In the genomic region with DNA sequence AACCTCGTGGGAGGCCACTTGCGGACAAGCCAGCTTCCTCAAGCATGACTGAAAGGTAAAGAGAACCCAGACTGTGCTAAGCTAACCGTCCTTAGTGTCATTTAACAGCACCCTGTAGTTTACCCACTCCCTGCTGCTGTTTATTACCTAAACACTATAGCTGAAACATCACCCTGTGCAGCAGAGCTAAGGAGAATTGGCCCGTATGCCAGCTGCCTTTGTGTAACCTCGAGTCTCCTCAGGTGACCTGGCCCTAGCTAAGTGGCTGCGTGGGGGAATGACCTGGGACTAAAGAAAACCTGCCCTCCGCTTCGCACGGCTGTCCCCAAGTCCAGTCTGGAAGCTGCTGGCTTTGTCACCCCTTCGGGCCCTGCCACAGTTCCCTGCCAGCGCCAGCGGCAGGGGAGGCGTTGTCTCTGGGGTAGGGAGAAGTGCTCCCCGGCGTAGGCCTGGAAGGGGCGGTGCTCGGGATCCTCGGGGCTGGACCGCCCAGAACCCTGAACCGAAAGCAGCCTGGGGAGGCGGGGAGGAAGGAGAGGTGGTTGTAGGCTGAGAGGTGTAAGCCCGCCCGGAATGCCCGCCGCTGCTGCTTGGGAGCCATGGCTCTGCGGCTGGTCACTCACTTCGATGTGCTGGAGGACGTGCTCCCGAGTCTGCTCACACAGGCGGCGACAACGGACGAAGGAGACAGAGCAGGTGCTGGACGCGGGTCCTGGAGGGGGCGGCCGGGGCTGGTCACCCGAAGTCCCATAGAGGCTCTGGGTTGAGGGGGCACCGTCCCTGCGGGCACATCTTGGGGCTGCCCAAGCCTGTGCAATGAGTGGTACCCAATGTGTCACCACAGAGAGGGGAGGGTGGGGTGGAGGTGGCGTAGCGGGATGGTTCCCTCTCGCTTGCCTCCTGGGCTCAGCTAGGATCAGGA, we compare ENCODE assay signal across 8 mouse cellular contexts. TPM values are rescaled to one million over a fixed set of nuclear protein-coding genes. Genes with fewer than 3 reads are reported as not detected.
DNase-seq lines count a peak whose midpoint lies in the region; ATAC-seq lines count a peak whose summit lies in the region.

A gene (plus strand): TSS at position 492 of the 922 bp plus-strand sequence.

- DNase-seq in adipocyte (ENCODE audit: low spot score), result peak; percentile 53
- DNase-seq in gastrocnemius, postnatal 10 days, result peak; percentile 62
- DNase-seq in induced T-regulatory cell, adult 2 months (ENCODE audit: low read depth), result peak; percentile 87
- DNase-seq in left cerebral cortex, postnatal 4 days, result peak; percentile 55
- DNase-seq in midbrain, embryonic 10.5 days (ENCODE audit: low spot score), result peak; percentile 69
- peak; percentile 64 for DNase-seq in right cerebral cortex, postnatal 25 days
- DNase-seq in yolk sac, embryonic 10.5 days (ENCODE audit: low spot score), result peak; percentile 55

- WGBS in midbrain, embryonic 10.5 days, result 5% methylated on average over 43 of the region's 43 CpGs

- peaks cover 8% of the 10 kb centered on the region; the same call in 1 of the 2 replicates for H3K9me3 ChIP-seq in midbrain, embryonic 10.5 days (replicated peaks)

- peak; percentile 86 for ATAC-seq in common myeloid progenitor, adult 5-6 weeks (replicated peaks; ENCODE audit: low read depth, poor library complexity, severe bottlenecking)

- intact Hi-C loops in left cerebral cortex, postnatal 4 days (cut with DNase I), result no loop called here

- H3K27me3 ChIP-seq in midbrain, embryonic 10.5 days (ENCODE audit: low read depth, poor library complexity, severe bottlenecking), result peaks cover 27% of the 10 kb centered on the region

- no peaks in the 10 kb centered on the region for H3K36me3 ChIP-seq in midbrain, embryonic 10.5 days

- H3K4me1 ChIP-seq in midbrain, embryonic 10.5 days, result peaks cover 21% of the 10 kb centered on the region

- peak within 1 kb of the TSS; percentile 63 for H3K4me3 ChIP-seq in midbrain, embryonic 10.5 days

- peak within 1 kb of the TSS; percentile 83 for H3K27ac ChIP-seq in midbrain, embryonic 10.5 days (replicated peaks)

RNA-seq across cellular contexts. Expression of the gene that starts here (rescaled TPM):
- total RNA-seq in common myeloid progenitor, adult 5-6 weeks (2017), result 3.6 and 9.3 TPM in 2 replicates
- 1 to 10 TPM; 3.5 to 5.9 TPM for total RNA-seq in gastrocnemius, postnatal 10 days (2021)
- total RNA-seq in left cerebral cortex, postnatal 4 days (2021), result 10 to 100 TPM; 11.4 to 12.0 TPM
- 1.6 and 2.6 TPM in 2 replicates for polyA plus RNA-seq in midbrain, embryonic 10.5 days (2016; fragmentation: Nextera tagmentation; extraction: Ambion mirVana)

Comparison
In these comparisons a context has a peak if more than half of its experiments do, and no peak if none do; other contexts are left out.
1. Peak in every context shown above with its lines: DNase-seq, ATAC-seq, H3K4me3 ChIP-seq and H3K27ac ChIP-seq.